Mouse (Mus musculus): ENCODE measurements around the gene Ndufs7. TPM values are rescaled to one million over a fixed set of nuclear protein-coding genes. Genes with fewer than 3 reads are reported as not detected.

The Ndufs7 gene
- total and polyA plus RNA-seq, 2 experiments from 2014 or later = 193 to 358 TPM

DNA sequence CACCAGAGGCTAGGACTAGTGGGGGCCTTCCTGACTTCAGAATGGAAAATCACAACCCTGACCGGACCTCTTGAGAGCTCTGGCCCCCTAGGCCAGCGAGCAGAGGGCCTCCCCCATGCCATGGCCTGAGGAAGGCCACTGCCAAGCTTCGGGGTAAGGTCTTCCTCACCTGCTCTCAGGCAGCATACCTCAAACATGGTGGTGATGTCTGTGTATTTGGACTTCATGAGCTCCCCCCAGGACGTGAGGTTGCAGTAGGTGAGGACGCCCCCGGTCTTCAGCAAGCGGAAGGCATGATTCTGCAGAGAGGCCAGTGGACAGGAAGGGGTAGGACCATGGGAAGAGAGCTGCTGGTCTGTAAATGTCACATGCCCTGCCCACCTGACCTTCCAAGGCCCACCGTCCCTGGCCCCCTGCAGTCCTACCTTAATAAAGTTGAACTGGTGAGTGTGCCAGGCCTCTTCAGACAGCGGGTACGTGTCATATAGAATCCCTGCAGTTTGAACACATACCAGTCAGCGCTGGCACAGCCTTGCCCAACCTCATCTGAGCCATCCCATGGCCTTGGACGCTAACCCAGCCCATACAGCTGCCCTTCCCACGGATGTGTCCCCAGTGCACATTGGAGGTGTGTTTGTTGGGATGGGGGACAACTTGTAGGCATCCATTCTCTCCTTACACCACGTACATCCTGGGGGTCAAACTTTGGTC lies 10.0 kb downstream of the Ndufs7 start:
- ATAC-seq (ENCODE audit: low FRiP score) (no peak), DNase-seq (ENCODE audit: low spot score) (no peak)
- no peaks in the 10 kb centered on the region for H3K27me3 ChIP-seq (ENCODE audit: insufficient read depth, low read length)
- H3K9ac ChIP-seq (replicated peaks; ENCODE audit: low read length, poor library complexity, severe bottlenecking) = no peak overlapping the region
- WGBS = 91% methylated on average over 14 of the region's 14 CpGs
- peaks cover 33% of the 10 kb centered on the region for H3K36me3 ChIP-seq (ENCODE audit: insufficient read depth, low read length)
- H3K4me3 ChIP-seq (ENCODE audit: low read depth, low read length) = no peak overlapping the region
- H3K4me2 ChIP-seq (ENCODE audit: low read depth, low read length, poor library complexity, severe bottlenecking) = no peak overlapping the region
- no peak overlapping the region for H3K27ac ChIP-seq (ENCODE audit: low read depth, low read length)
- peaks cover 7% of the 10 kb centered on the region; the same call in 1 of the 2 replicates for H3K4me1 ChIP-seq (ENCODE audit: insufficient read depth, low read length)
- no peak for TF ChIP-seq CTCF (IDR thresholded peaks at IDR 0.05)
- no peaks in the 10 kb centered on the region for H3K9me3 ChIP-seq (ENCODE audit: low read length)

DNA sequence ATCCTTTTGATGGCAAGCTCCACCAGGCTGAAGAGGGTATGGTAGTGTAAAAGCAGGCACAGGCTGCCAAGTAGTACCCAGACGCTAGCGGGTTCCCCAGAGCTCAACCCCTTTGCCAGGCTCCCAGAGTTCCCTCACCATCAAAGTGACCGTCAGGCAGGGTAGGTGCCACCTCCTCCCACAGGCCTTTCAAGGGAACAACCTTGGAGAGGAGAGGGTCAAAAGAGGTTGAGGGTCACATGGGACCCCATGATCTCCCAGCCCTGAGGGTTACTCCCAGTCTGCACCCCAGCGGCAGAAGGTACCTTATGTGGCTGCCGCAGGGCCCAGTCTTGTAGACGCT lies 10.5 kb downstream of the Ndufs7 start:
- DNase-seq (ENCODE audit: low spot score) = no peak
- peaks cover 7% of the 10 kb centered on the region; the same call in 1 of the 2 replicates for H3K4me1 ChIP-seq (ENCODE audit: insufficient read depth, low read length)
- no peak for TF ChIP-seq CTCF (IDR thresholded peaks at IDR 0.05)
- peaks cover 28% of the 10 kb centered on the region for H3K36me3 ChIP-seq (ENCODE audit: insufficient read depth, low read length)
- no peaks in the 10 kb centered on the region for H3K27me3 ChIP-seq (ENCODE audit: insufficient read depth, low read length)
- H3K9ac ChIP-seq (replicated peaks; ENCODE audit: low read length, poor library complexity, severe bottlenecking) = no peak overlapping the region
- ATAC-seq (ENCODE audit: low FRiP score) = no peak
- H3K4me3 ChIP-seq (ENCODE audit: low read depth, low read length) = 0 out of 2 replicates have a peak overlapping the region, but pooled peaks have one; percentile 41
- WGBS = 74% methylated on average over 6 of the region's 6 CpGs
- H3K9me3 ChIP-seq (ENCODE audit: low read length) = no peaks in the 10 kb centered on the region
- peak overlapping the region; percentile 67 for H3K4me2 ChIP-seq (ENCODE audit: low read depth, low read length, poor library complexity, severe bottlenecking)
- H3K27ac ChIP-seq (ENCODE audit: low read depth, low read length) = 0 out of 2 replicates have a peak overlapping the region, but pooled peaks have one; percentile 69

DNA sequence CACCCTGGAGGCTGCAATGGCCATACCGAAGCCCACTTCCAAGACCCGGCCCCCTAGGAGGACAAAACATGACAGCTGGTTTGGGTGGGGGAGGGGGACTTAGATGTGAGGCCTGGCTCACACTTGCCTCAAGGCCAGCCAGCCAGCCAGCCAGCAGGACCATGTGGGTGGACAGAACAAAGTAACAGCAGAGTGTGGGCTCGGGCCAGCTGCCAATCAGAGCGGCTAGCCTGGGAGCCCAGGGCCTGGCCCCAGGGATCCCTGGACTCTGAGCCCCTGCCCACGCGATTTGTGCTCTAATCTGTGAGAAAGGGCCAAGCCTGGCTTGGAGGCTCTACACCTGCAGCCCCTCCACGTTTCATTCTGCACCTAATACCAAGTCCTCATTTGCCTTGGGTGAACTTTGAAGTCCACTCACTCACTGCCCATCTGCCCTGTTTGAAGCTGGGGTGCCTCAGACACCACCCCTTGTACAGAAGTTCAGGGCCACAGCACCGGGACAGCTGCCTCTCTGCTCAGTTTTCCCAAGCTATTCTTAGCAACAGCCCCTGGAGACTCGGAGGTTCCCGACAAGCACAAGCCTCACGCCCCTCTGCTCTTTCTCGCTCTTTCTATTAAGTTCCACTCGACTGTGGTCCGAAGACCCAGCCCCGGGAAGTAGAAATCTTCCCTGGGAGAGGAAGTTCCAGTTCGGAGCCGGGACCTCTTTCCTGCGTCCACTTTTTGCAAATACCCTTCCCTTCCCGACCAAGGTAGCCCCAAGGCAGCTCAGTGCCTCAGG lies 11.1 kb downstream of the Ndufs7 start:
- H3K4me1 ChIP-seq (ENCODE audit: insufficient read depth, low read length) = peaks cover 7% of the 10 kb centered on the region; the same call in 1 of the 2 replicates
- peaks cover 22% of the 10 kb centered on the region for H3K36me3 ChIP-seq (ENCODE audit: insufficient read depth, low read length)
- no peaks in the 10 kb centered on the region for H3K9me3 ChIP-seq (ENCODE audit: low read length)
- peak overlapping the region; percentile 67 for H3K4me2 ChIP-seq (ENCODE audit: low read depth, low read length, poor library complexity, severe bottlenecking)
- no peak for ATAC-seq (ENCODE audit: low FRiP score)
- peak overlapping the region; percentile 41 for H3K4me3 ChIP-seq (ENCODE audit: low read depth, low read length)
- peak overlapping the region; percentile 69 for H3K27ac ChIP-seq (ENCODE audit: low read depth, low read length)
- DNase-seq (ENCODE audit: low spot score) = peak; percentile 81
- WGBS = 2% methylated on average over 19 of the region's 19 CpGs
- TF ChIP-seq CTCF (IDR thresholded peaks at IDR 0.05) = no peak
- no peaks in the 10 kb centered on the region for H3K27me3 ChIP-seq (ENCODE audit: insufficient read depth, low read length)
- peak overlapping the region; percentile 48 for H3K9ac ChIP-seq (replicated peaks; ENCODE audit: low read length, poor library complexity, severe bottlenecking)

DNA sequence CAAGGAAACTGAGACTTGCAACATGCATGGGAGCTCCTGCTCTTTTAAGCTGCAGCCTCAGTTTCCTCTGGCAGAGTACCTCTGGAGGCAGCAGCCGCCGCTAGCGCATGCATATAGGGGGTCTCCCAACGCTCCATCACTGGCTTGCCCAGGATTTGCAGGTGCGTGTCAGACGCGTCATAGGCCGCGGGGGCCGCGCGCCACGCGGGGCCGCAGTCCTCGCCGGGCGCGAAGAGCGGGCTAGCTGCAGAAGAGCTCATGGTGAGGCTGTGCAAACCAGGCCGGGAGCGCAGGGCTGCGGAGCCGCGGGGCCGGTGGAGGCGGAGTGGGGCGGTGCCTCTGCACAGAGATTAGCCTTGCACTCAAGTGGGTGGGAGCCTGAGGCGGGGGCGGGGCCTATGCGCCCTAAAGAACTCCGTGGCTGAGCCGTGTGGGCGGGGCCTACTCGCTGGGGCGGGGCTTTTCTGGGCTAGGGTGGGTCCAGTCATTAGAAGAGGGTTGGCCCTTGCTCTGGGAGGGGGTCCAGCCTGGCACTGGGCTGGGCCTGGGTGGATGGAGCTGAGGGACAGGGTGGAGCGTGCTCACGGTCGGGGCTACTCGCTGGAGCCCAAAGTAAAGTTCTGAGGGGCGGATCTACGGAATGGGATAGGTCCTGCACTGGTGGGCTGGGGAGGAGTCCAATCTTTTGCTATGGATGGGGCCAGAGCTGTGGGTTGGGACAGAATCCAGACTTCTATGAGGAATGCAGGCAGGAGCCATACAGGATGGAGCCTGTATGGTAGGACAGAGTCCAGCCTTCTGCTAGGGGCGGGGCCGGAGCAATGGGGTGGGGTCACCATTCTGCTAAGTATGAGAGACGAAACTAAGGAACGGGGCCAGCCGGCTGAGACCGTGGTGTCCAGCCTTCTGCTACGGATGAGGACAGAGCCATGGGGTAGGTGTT lies 12.0 kb downstream of the Ndufs7 start, which contains the start of the genes Gamt and Dazap1:
TSS of gene Gamt (minus strand) at position 371 of the 943 bp plus-strand sequence.
TSS of gene Dazap1 (plus strand) at position 845 of the 943 bp plus-strand sequence.
- peak; percentile 73 for ATAC-seq (ENCODE audit: low FRiP score)
- WGBS = under 1% methylated on average over 49 of the region's 49 CpGs
- peaks cover 11% of the 10 kb centered on the region; the same call in 1 of the 2 replicates for H3K4me1 ChIP-seq (ENCODE audit: insufficient read depth, low read length)
- peak within 1 kb of the TSS; percentile 48 for H3K9ac ChIP-seq (replicated peaks; ENCODE audit: low read length, poor library complexity, severe bottlenecking)
- peaks cover 13% of the 10 kb centered on the region for H3K36me3 ChIP-seq (ENCODE audit: insufficient read depth, low read length)
- H3K9me3 ChIP-seq (ENCODE audit: low read length) = no peaks in the 10 kb centered on the region
- H3K27ac ChIP-seq (ENCODE audit: low read depth, low read length) = peak within 1 kb of the TSS; percentile 69
- H3K4me3 ChIP-seq (ENCODE audit: low read depth, low read length) = peak within 1 kb of the TSS; percentile 41
- no peaks in the 10 kb centered on the region for H3K27me3 ChIP-seq (ENCODE audit: insufficient read depth, low read length)
- no peak; the same call in 1 of the 2 replicates for TF ChIP-seq CTCF (IDR thresholded peaks at IDR 0.05)
- peak within 1 kb of the TSS; percentile 67 for H3K4me2 ChIP-seq (ENCODE audit: low read depth, low read length, poor library complexity, severe bottlenecking)
- DNase-seq (ENCODE audit: low spot score) = peak; percentile 94

DNA sequence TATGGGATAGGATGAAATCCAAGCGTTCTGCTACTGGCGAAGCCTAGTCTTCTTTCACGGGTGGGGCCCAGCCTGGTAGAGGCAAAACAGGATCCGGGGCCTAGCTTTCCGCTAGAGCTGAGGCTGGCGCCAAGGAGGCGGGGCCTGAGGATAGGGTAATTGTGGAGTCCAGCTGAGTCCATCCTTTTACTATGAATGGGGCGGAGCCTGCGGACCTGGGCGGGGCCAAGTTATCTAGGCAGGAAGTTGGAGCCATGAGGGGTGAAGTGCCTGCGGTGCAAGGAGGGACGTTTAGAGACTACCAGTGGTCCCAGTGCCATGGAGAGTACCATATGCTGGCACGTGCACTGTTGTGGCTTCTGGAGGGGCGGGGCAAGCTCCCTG lies 12.7 kb downstream of the Ndufs7 start:
- no peak for TF ChIP-seq CTCF (IDR thresholded peaks at IDR 0.05)
- Histone ChIP-seq H3K4me2 (ENCODE audit: low read depth, low read length, poor library complexity, severe bottlenecking) (peak overlapping the region; percentile 67), H3K27me3 (ENCODE audit: insufficient read depth, low read length) (no peaks in the 10 kb centered on the region), H3K4me3 (ENCODE audit: low read depth, low read length) (peak overlapping the region; percentile 41), H3K27ac (ENCODE audit: low read depth, low read length) (peak overlapping the region; percentile 69), H3K9me3 (ENCODE audit: low read length) (no peaks in the 10 kb centered on the region), H3K9ac (replicated peaks; ENCODE audit: low read length, poor library complexity, severe bottlenecking) (peak overlapping the region; percentile 48), H3K4me1 (ENCODE audit: insufficient read depth, low read length) (peaks cover 16% of the 10 kb centered on the region; the same call in 1 of the 2 replicates), H3K36me3 (ENCODE audit: insufficient read depth, low read length) (peaks cover 6% of the 10 kb centered on the region; the same call in 1 of the 2 replicates)
- DNase-seq (ENCODE audit: low spot score) (peak; percentile 94), ATAC-seq (ENCODE audit: low FRiP score) (peak; percentile 17)
- 2% methylated on average over 14 of the region's 14 CpGs for WGBS
